Mouse (Mus musculus) midbrain, embryonic 15.5 days (tissue): ENCODE results near the gene Mfsd6l. TPM values are rescaled to one million over a fixed set of nuclear protein-coding genes. Genes with fewer than 3 reads are reported as not detected.

Experiments
- ATAC-seq: fragments of 200-750 bp; cut with Nextera tagmentation; replicated peaks from 2 replicates; pipeline ENCODE4 v1.8.0; 2017; ENCODE audit warnings: moderate TSS enrichment
- H3K27ac ChIP-seq: fragments of 300-500 bp; sonication (generic); 2 replicates; pipeline ENCODE4 v1.5.1; 2015; ENCODE audit warnings: mild to moderate bottlenecking, inconsistent platforms
- H3K27me3 ChIP-seq: fragments of 300-500 bp; sonication (generic); replicated peaks from 2 replicates; pipeline ENCODE4 v1.6.1; 2015; ENCODE audit warnings: inconsistent platforms
- H3K36me3 ChIP-seq: fragments of 300-500 bp; sonication (generic); replicated peaks from 2 replicates; pipeline ENCODE4 v1.6.1; 2015; ENCODE audit warnings: inconsistent platforms
- H3K4me1 ChIP-seq: fragments of 300-500 bp; sonication (generic); 2 replicates; pipeline ENCODE4 v1.6.1; 2015; ENCODE audit warnings: inconsistent platforms
- H3K4me2 ChIP-seq: fragments of 300-500 bp; sonication (generic); 2 replicates; pipeline ENCODE4 v1.6.1; 2015; ENCODE audit warnings: inconsistent platforms, mild to moderate bottlenecking, moderate library complexity
- H3K4me3 ChIP-seq: fragments of 300-500 bp; sonication (generic); 2 replicates; pipeline ENCODE4 v1.5.1; 2015; ENCODE audit warnings: mild to moderate bottlenecking, inconsistent platforms
- H3K9ac ChIP-seq: fragments of 300-500 bp; sonication (generic); 2 replicates; pipeline ENCODE4 v1.6.1; 2015; ENCODE audit warnings: mild to moderate bottlenecking, inconsistent platforms
- H3K9me3 ChIP-seq: fragments of 300-500 bp; sonication (generic); 2 replicates; pipeline ENCODE4 v1.6.1; 2016; ENCODE audit warnings: inconsistent platforms
- WGBS: fragments of 180-500 bp; shearing (Covaris S2); methylation state at CpG from one replicate; pipeline ENCODE4 v1.1.7; 2015; ENCODE audit warnings: mixed read lengths; 5-methylcytosine and 5-hydroxymethylcytosine counted together
- polyA plus RNA-seq: library from polyadenylated mRNA; unstranded; fragments of >200 nt; fragmentation: Nextera tagmentation; extraction: Ambion mirVana; gene quantifications from 2 replicates; pipeline ENCODE4 v1.2.1, GENCODE M21; 2015

Gene Mfsd6l
- not detected in 2 replicates for polyA plus RNA-seq

- no peak for ATAC-seq
- Histone ChIP-seq H3K27ac (no peak within 1 kb of the TSS), H3K4me3 (peak within 1 kb of the TSS; percentile 18), H3K36me3 (no peaks in the 10 kb centered on the region), H3K27me3 (peaks cover 14% of the 10 kb centered on the region; the same call in 1 of the 2 replicates), H3K9me3 (no peaks in the 10 kb centered on the region), H3K4me1 (peaks cover 6% of the 10 kb centered on the region), H3K4me2 (peak within 1 kb of the TSS; percentile 47), H3K9ac (no peak within 1 kb of the TSS)
- WGBS = 10% methylated on average over 37 of the region's 37 CpGs
Observed at GRCm38 (mm10) chr11:68555918-68556584, at the start of gene Mfsd6l. Mfsd6l (plus strand) TSS chr11:68556186.

GRCm38 (mm10) chr11:68507246-68507645, 48.7 kb upstream of the Mfsd6l start:
- no peaks in the 10 kb centered on the region for H3K4me1 ChIP-seq
- H3K4me3 ChIP-seq = no peak overlapping the region
- no peaks in the 10 kb centered on the region for H3K36me3 ChIP-seq
- WGBS = 90% methylated on average over 7 of the region's 7 CpGs
- H3K9me3 ChIP-seq = no peaks in the 10 kb centered on the region
- H3K27ac ChIP-seq = no peak overlapping the region
- H3K4me2 ChIP-seq = no peak overlapping the region
- no peak overlapping the region for H3K9ac ChIP-seq
- H3K27me3 ChIP-seq = no peaks in the 10 kb centered on the region
- no peak for ATAC-seq

- Histone ChIP-seq H3K27ac (no peak overlapping the region), H3K9me3 (no peaks in the 10 kb centered on the region), H3K4me2 (no peak overlapping the region), H3K9ac (no peak overlapping the region), H3K4me3 (no peak overlapping the region), H3K27me3 (no peaks in the 10 kb centered on the region), H3K36me3 (no peaks in the 10 kb centered on the region), H3K4me1 (no peaks in the 10 kb centered on the region)
- WGBS = 77% methylated on average over 5 of the region's 5 CpGs
- no peak for ATAC-seq
Observed at GRCm38 (mm10) chr11:68508619-68509018, 47.4 kb upstream of the Mfsd6l start.

- Histone ChIP-seq H3K27ac (no peak overlapping the region), H3K9me3 (no peaks in the 10 kb centered on the region), H3K27me3 (no peaks in the 10 kb centered on the region), H3K4me3 (no peak overlapping the region), H3K36me3 (no peaks in the 10 kb centered on the region), H3K4me2 (no peak overlapping the region), H3K4me1 (no peaks in the 10 kb centered on the region), H3K9ac (no peak overlapping the region)
- no peak for ATAC-seq
- WGBS = 74% methylated on average over 2 of the region's 2 CpGs
Observed at GRCm38 (mm10) chr11:68509194-68509593, 46.8 kb upstream of the Mfsd6l start.

- Histone ChIP-seq H3K9me3 (no peaks in the 10 kb centered on the region), H3K36me3 (no peaks in the 10 kb centered on the region), H3K27ac (no peak overlapping the region), H3K4me2 (no peak overlapping the region), H3K4me3 (no peak overlapping the region), H3K4me1 (no peaks in the 10 kb centered on the region), H3K9ac (no peak overlapping the region), H3K27me3 (no peaks in the 10 kb centered on the region)
- WGBS = 53% methylated on average over 3 of the region's 3 CpGs
- ATAC-seq = no peak
Observed at GRCm38 (mm10) chr11:68513969-68514368, 42.0 kb upstream of the Mfsd6l start.

GRCm38 (mm10) chr11:68519362-68519761, 36.6 kb upstream of the Mfsd6l start:
- H3K36me3 ChIP-seq = no peaks in the 10 kb centered on the region
- no peaks in the 10 kb centered on the region for H3K27me3 ChIP-seq
- no peaks in the 10 kb centered on the region for H3K9me3 ChIP-seq
- no peak overlapping the region for H3K27ac ChIP-seq
- ATAC-seq = no peak
- no peak overlapping the region for H3K4me3 ChIP-seq
- no peak overlapping the region for H3K9ac ChIP-seq
- 91% methylated on average over 4 of the region's 4 CpGs for WGBS
- no peaks in the 10 kb centered on the region for H3K4me1 ChIP-seq
- no peak overlapping the region for H3K4me2 ChIP-seq

- no peak overlapping the region for H3K27ac ChIP-seq
- ATAC-seq = no peak
- no peaks in the 10 kb centered on the region for H3K4me1 ChIP-seq
- WGBS = 89% methylated on average over 5 of the region's 5 CpGs
- no peaks in the 10 kb centered on the region for H3K27me3 ChIP-seq
- no peaks in the 10 kb centered on the region for H3K9me3 ChIP-seq
- no peaks in the 10 kb centered on the region for H3K36me3 ChIP-seq
- H3K4me3 ChIP-seq = no peak overlapping the region
- H3K4me2 ChIP-seq = no peak overlapping the region
- H3K9ac ChIP-seq = no peak overlapping the region
Observed at GRCm38 (mm10) chr11:68519815-68520214, 36.2 kb upstream of the Mfsd6l start.

GRCm38 (mm10) chr11:68520439-68520838, 35.5 kb upstream of the Mfsd6l start:
- Histone ChIP-seq H3K27me3 (no peaks in the 10 kb centered on the region), H3K4me2 (no peak overlapping the region), H3K4me1 (no peaks in the 10 kb centered on the region), H3K4me3 (no peak overlapping the region), H3K9ac (no peak overlapping the region), H3K9me3 (no peaks in the 10 kb centered on the region), H3K36me3 (no peaks in the 10 kb centered on the region), H3K27ac (no peak overlapping the region)
- no peak for ATAC-seq
- 87% methylated on average over 2 of the region's 2 CpGs for WGBS

- Histone ChIP-seq H3K4me3 (no peak overlapping the region), H3K27me3 (no peaks in the 10 kb centered on the region), H3K9ac (no peak overlapping the region), H3K27ac (no peak overlapping the region), H3K4me2 (no peak overlapping the region), H3K9me3 (no peaks in the 10 kb centered on the region), H3K36me3 (no peaks in the 10 kb centered on the region), H3K4me1 (no peaks in the 10 kb centered on the region)
- WGBS = 72% methylated on average over 5 of the region's 5 CpGs
- ATAC-seq = no peak
Observed at GRCm38 (mm10) chr11:68521352-68521751, 34.6 kb upstream of the Mfsd6l start.

GRCm38 (mm10) chr11:68526441-68526840, 29.5 kb upstream of the Mfsd6l start:
- no peak for ATAC-seq
- no peaks in the 10 kb centered on the region for H3K4me1 ChIP-seq

GRCm38 (mm10) chr11:68531066-68531806, 24.8 kb upstream of the Mfsd6l start:
- Histone ChIP-seq H3K4me3 (no peak overlapping the region), H3K9me3 (no peaks in the 10 kb centered on the region), H3K4me2 (no peak overlapping the region), H3K27ac (no peak overlapping the region), H3K27me3 (no peaks in the 10 kb centered on the region), H3K9ac (no peak overlapping the region), H3K4me1 (no peaks in the 10 kb centered on the region), H3K36me3 (no peaks in the 10 kb centered on the region)
- 27% methylated on average over 16 of the region's 16 CpGs for WGBS
- ATAC-seq = no peak

More at GRCm38 (mm10) chr11:68526441-68526840, 29.5 kb upstream of the Mfsd6l start:
- H3K27me3 ChIP-seq = no peaks in the 10 kb centered on the region
- no peak overlapping the region for H3K4me3 ChIP-seq
- H3K36me3 ChIP-seq = no peaks in the 10 kb centered on the region
- WGBS = 79% methylated on average over 4 of the region's 4 CpGs
- H3K27ac ChIP-seq = no peak overlapping the region
- no peak overlapping the region for H3K4me2 ChIP-seq
- H3K9me3 ChIP-seq = no peaks in the 10 kb centered on the region
- H3K9ac ChIP-seq = no peak overlapping the region

GRCm38 (mm10) chr11:68531941-68532535, 23.9 kb upstream of the Mfsd6l start:
- Histone ChIP-seq H3K27ac (no peak overlapping the region), H3K4me2 (no peak overlapping the region), H3K9me3 (no peaks in the 10 kb centered on the region), H3K27me3 (no peaks in the 10 kb centered on the region), H3K9ac (no peak overlapping the region), H3K4me1 (no peaks in the 10 kb centered on the region), H3K36me3 (no peaks in the 10 kb centered on the region), H3K4me3 (no peak overlapping the region)
- no peak for ATAC-seq
- 73% methylated on average over 11 of the region's 11 CpGs for WGBS
